Mouse (Mus musculus) forebrain, embryonic 10.5 days (tissue): ENCODE results near the gene Ncs1. TPM values are rescaled to one million over a fixed set of nuclear protein-coding genes. Genes with fewer than 3 reads are reported as not detected.

ENCODE experiments used
- DNase-seq: peaks from one replicate; pipeline ENCODE4 v3.0.0-alpha.2; 2017; ENCODE audit warnings: low spot score; ENCODE audit errors: extremely low spot score
- H3K27ac ChIP-seq: fragments of 300-500 bp; sonication (generic); 2 replicates; pipeline ENCODE4 v1.5.1; 2016; ENCODE audit warnings: mild to moderate bottlenecking
- H3K27me3 ChIP-seq: fragments of 300-500 bp; sonication (generic); 2 replicates; pipeline ENCODE4 v1.6.1; 2016; ENCODE audit warnings: mild to moderate bottlenecking; ENCODE audit not compliant: poor library complexity, severe bottlenecking
- H3K36me3 ChIP-seq: fragments of 300-500 bp; sonication (generic); replicated peaks from 2 replicates; pipeline ENCODE4 v1.6.1; 2016; ENCODE audit warnings: mild to moderate bottlenecking, moderate library complexity
- H3K4me1 ChIP-seq: fragments of 300-500 bp; sonication (generic); 2 replicates; pipeline ENCODE4 v1.6.1; 2016
- H3K4me3 ChIP-seq: fragments of 300-500 bp; sonication (generic); 2 replicates; pipeline ENCODE4 v1.5.1; 2016; ENCODE audit warnings: mild to moderate bottlenecking, moderate library complexity
- H3K9me3 ChIP-seq: fragments of 300-500 bp; sonication (generic); 2 replicates; pipeline ENCODE4 v1.6.1; 2016; ENCODE audit warnings: mild to moderate bottlenecking, moderate library complexity
- WGBS: fragments of 180-500 bp; shearing (Covaris S2); methylation state at CpG from one replicate; pipeline ENCODE4 v1.1.7; 2016; 5-methylcytosine and 5-hydroxymethylcytosine counted together
- polyA plus RNA-seq: library from polyadenylated mRNA; unstranded; fragments of >200 nt; fragmentation: Nextera tagmentation; extraction: Ambion mirVana; gene quantifications from 2 replicates; pipeline ENCODE4 v1.2.1, GENCODE M21; 2016

Ncs1 gene
- polyA plus RNA-seq, 1 experiment from 2014 or later: 43.3 TPM

GRCm38 (mm10) chr2:31214211-31214796 is 31.3 kb upstream of the Ncs1 start:
- no peak overlapping the region for H3K4me3 ChIP-seq
- H3K27me3 ChIP-seq: no peaks in the 10 kb centered on the region
- 89% methylated on average over 16 of the region's 16 CpGs for WGBS
- H3K4me1 ChIP-seq: peaks cover 16% of the 10 kb centered on the region
- no peak overlapping the region for H3K27ac ChIP-seq
- no peaks in the 10 kb centered on the region for H3K9me3 ChIP-seq
- no peak for DNase-seq
- H3K36me3 ChIP-seq: peaks cover 74% of the 10 kb centered on the region

DNA sequence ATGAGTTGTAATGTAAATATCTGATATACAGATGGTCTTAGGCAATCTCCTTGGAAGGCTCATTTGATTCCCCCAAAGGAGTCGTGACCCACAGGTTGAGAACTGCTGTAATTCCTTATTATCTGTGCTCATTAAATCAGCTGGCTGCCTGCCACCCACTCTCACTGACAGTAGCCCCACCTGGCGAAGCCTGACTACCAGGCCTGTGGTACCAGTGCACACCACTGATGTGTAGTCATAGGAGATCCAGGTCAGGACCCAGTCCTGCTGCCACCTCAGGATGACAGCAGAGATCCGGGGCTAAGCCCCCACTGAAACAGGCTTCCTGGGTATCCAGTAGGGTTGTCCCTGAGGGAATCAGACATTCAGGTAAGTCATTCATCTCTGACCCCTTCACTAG is 27.0 kb upstream of the Ncs1 start:
- Histone ChIP-seq H3K27ac (no peak overlapping the region), H3K36me3 (peaks cover 33% of the 10 kb centered on the region), H3K4me3 (no peak overlapping the region), H3K9me3 (no peaks in the 10 kb centered on the region), H3K27me3 (no peaks in the 10 kb centered on the region), H3K4me1 (no peaks in the 10 kb centered on the region)
- WGBS: 81% methylated on average over 3 of the region's 3 CpGs
- DNase-seq: no peak

- Histone ChIP-seq H3K4me3 (no peak overlapping the region), H3K9me3 (no peaks in the 10 kb centered on the region), H3K4me1 (no peaks in the 10 kb centered on the region), H3K36me3 (peaks cover 25% of the 10 kb centered on the region), H3K27ac (no peak overlapping the region), H3K27me3 (no peaks in the 10 kb centered on the region)
- DNase-seq: no peak
- WGBS: 87% methylated on average over 6 of the region's 6 CpGs
These were observed 26.2 kb upstream of the Ncs1 start for GRCm38 (mm10) chr2:31219470-31219869.

GRCm38 (mm10) chr2:31220844-31221243 is 24.8 kb upstream of the Ncs1 start:
- 76% methylated on average over 7 of the region's 7 CpGs for WGBS
- no peaks in the 10 kb centered on the region for H3K4me1 ChIP-seq
- peaks cover 11% of the 10 kb centered on the region for H3K36me3 ChIP-seq
- H3K27me3 ChIP-seq: no peaks in the 10 kb centered on the region
- peaks cover 3% of the 10 kb centered on the region; the same call in 1 of the 2 replicates for H3K9me3 ChIP-seq
- H3K4me3 ChIP-seq: no peak overlapping the region
- no peak overlapping the region for H3K27ac ChIP-seq
- DNase-seq: no peak

DNA sequence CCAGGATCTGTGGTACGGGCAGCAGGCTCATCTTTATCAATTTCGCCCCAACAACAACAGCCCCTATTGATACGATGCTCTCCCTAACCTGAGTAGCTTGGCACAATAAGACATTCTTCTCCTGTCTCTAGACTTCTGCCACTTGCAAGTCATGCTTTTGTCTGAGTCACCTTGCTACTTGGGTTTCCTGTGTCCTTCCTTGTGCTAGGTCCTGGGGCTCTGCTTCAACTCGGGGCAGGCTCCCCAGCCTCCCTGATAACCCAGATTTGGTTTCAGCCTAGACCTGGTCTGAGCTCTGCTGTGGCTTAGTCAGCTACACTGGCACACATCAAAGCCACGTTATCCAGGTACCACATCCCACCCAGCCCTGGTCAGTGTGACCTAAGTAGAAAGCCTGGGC is 24.0 kb upstream of the Ncs1 start:
- WGBS: 84% methylated on average over 5 of the region's 5 CpGs
- Histone ChIP-seq H3K27ac (no peak overlapping the region), H3K9me3 (peaks cover 8% of the 10 kb centered on the region), H3K27me3 (no peaks in the 10 kb centered on the region), H3K36me3 (peaks cover 11% of the 10 kb centered on the region), H3K4me1 (no peaks in the 10 kb centered on the region), H3K4me3 (no peak overlapping the region)
- DNase-seq: no peak

GRCm38 (mm10) chr2:31228768-31229311 is 16.8 kb upstream of the Ncs1 start:
- Histone ChIP-seq H3K4me3 (no peak overlapping the region), H3K36me3 (no peaks in the 10 kb centered on the region), H3K4me1 (no peaks in the 10 kb centered on the region), H3K27ac (no peak overlapping the region), H3K27me3 (no peaks in the 10 kb centered on the region), H3K9me3 (peaks cover 12% of the 10 kb centered on the region)
- DNase-seq: no peak
- 43% methylated on average over 1 of the region's 1 CpGs for WGBS

DNA sequence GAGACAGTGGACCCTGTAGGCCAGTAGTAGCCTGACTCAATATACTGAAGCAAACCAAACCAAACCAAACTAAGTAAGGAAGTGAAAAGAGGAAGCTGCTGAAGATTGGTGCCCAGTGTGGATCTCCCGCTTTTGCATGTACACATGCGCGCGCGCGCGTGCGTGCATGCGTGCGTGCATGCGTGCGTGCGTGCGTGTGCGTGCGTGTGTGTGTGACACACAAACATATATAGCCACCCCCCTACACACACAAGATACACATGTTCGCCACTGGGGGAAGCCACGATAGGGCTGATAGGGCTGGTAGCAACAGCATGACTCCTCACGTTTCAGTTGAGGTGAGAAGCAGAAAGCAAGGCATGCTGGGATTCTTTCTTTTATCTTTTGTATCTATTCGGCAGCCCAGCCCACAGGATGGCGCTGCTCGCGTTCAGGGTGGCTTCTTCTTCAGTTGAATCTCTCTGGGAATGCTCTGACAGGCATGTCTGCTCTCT is 6.4 kb upstream of the Ncs1 start:
- no peaks in the 10 kb centered on the region for H3K36me3 ChIP-seq
- DNase-seq: peak; percentile 43
- peak overlapping the region; percentile 38 for H3K4me3 ChIP-seq
- H3K9me3 ChIP-seq: no peaks in the 10 kb centered on the region
- H3K27ac ChIP-seq: peak overlapping the region; percentile 49
- 38% methylated on average over 23 of the region's 23 CpGs for WGBS
- peaks cover 22% of the 10 kb centered on the region for H3K4me1 ChIP-seq
- H3K27me3 ChIP-seq: peaks cover 39% of the 10 kb centered on the region

GRCm38 (mm10) chr2:31239833-31240232 is 5.8 kb upstream of the Ncs1 start:
- WGBS: 88% methylated on average over 6 of the region's 6 CpGs
- peaks cover 45% of the 10 kb centered on the region for H3K27me3 ChIP-seq
- no peaks in the 10 kb centered on the region for H3K9me3 ChIP-seq
- H3K36me3 ChIP-seq: no peaks in the 10 kb centered on the region
- peaks cover 27% of the 10 kb centered on the region for H3K4me1 ChIP-seq
- no peak for DNase-seq
- 0 out of 2 replicates have a peak overlapping the region, but pooled peaks have one; percentile 49 for H3K27ac ChIP-seq
- peak overlapping the region; percentile 38 for H3K4me3 ChIP-seq

- Histone ChIP-seq H3K27ac (no peak overlapping the region), H3K4me1 (peaks cover 42% of the 10 kb centered on the region), H3K36me3 (no peaks in the 10 kb centered on the region), H3K27me3 (peaks cover 57% of the 10 kb centered on the region), H3K9me3 (no peaks in the 10 kb centered on the region), H3K4me3 (no peak overlapping the region)
- 16% methylated on average over 7 of the region's 7 CpGs for WGBS
- DNase-seq: no peak
These were observed 4.0 kb upstream of the Ncs1 start for GRCm38 (mm10) chr2:31241639-31242038.

DNA sequence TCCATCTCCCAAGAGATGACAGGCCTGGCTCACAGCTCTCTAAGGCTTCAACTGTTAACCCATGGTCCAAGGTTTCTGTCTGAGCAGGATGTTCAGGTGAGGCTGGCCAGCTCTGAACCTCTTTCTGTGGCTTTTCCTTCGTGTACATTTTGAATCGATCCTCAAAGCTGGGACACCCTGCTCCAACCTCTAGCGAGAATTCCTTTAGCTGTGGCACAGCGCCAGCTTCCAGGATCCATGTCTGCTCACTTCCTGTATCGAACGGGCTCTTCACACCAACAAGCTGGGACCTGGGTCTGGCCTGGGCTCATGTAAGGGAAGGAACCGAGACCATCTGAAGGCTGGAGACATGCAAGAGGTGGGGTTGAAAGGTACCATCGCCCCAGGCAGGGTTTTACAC is 1.4 kb upstream of the Ncs1 start:
- WGBS: 85% methylated on average over 8 of the region's 8 CpGs
- no peak for DNase-seq
- Histone ChIP-seq H3K27me3 (peaks cover 68% of the 10 kb centered on the region), H3K36me3 (peaks cover 12% of the 10 kb centered on the region), H3K4me3 (no peak overlapping the region; the same call in 1 of the 2 replicates), H3K9me3 (no peaks in the 10 kb centered on the region), H3K27ac (0 out of 2 replicates have a peak overlapping the region, but pooled peaks have one; percentile 95), H3K4me1 (peaks cover 66% of the 10 kb centered on the region)

DNA sequence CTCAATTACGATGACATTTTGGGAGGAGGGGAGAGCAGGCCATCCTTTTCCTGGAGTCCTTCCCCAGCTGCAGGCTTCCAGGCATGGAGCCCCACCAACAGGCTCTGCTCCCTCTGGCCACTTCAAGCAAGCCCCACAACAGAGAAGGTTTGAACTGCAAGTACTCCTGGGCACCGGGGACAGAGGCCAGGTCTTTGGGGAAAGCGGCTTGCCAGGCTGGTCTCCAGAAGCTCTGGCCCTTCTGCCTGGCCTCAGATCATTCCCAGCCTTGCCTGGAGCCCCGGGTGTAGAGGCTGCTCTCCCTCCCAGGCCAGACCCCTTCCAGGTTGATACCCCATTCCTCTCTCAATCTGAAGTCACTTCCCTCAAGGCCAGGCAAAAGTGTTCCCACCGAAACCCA is 572 bp upstream of the Ncs1 start:
- Histone ChIP-seq H3K27ac (peak overlapping the region; percentile 95), H3K4me1 (peaks cover 66% of the 10 kb centered on the region), H3K27me3 (peaks cover 68% of the 10 kb centered on the region), H3K36me3 (peaks cover 20% of the 10 kb centered on the region), H3K9me3 (no peaks in the 10 kb centered on the region), H3K4me3 (peak overlapping the region; percentile 93)
- 14% methylated on average over 5 of the region's 5 CpGs for WGBS
- no peak for DNase-seq

DNA sequence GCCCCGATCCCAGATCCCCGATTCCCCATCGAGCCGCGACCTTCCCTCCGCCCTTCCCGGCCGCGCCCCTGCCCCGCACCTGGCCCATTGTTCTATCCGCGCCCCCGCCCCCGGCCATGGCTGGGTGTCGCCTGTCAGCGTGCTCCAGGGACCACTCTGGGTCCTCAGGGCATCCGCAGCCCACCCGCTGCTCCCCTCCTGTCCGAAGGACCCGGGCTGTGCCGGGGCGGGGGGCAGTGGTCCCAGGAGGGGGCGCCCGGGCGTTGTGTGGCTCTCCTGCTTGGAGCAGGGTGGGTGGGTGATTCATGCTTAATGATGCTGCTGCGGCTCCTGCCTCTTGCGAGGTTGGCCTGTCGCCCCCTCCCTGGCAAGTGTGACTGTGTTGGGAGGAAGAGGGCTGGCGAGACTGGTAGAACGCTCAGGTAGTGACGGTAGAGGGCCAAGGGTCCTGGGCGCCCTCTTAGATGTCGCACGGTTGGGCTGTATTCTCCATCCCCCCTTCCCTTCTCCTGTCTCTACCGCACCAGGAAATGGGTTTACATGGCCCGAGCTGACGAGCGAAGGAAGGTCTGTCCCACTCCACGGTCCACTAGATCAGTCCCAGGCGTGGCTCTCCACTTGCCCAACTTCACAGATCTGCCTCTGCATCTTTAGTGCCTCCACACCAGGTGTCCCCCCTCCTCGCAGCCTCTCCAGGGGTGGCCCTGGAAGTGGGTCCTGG is 788 bp downstream of the Ncs1 start:
- 1% methylated on average over 38 of the region's 41 CpGs for WGBS
- Histone ChIP-seq H3K4me1 (peaks cover 74% of the 10 kb centered on the region), H3K27ac (peak overlapping the region; percentile 95), H3K4me3 (peak overlapping the region; percentile 93), H3K9me3 (no peaks in the 10 kb centered on the region), H3K36me3 (peaks cover 32% of the 10 kb centered on the region), H3K27me3 (peaks cover 57% of the 10 kb centered on the region)
- peak; percentile 59 for DNase-seq

GRCm38 (mm10) chr2:31248856-31249255 is 3.2 kb downstream of the Ncs1 start:
- H3K27me3 ChIP-seq: peaks cover 33% of the 10 kb centered on the region
- no peak overlapping the region for H3K27ac ChIP-seq
- peaks cover 42% of the 10 kb centered on the region for H3K36me3 ChIP-seq
- WGBS: 85% methylated on average over 6 of the region's 6 CpGs
- no peak for DNase-seq
- no peaks in the 10 kb centered on the region for H3K9me3 ChIP-seq
- H3K4me3 ChIP-seq: no peak overlapping the region
- peaks cover 69% of the 10 kb centered on the region for H3K4me1 ChIP-seq
